Mouse (Mus musculus) liver, embryonic 11.5 days (tissue): ENCODE measurements around the gene Gm28043. TPM values are rescaled to one million over a fixed set of nuclear protein-coding genes. Genes with fewer than 3 reads are reported as not detected.
A peak's percentile ranks its signal among the peaks of the same experiment; 100 is the strongest.

Experiments
- ATAC-seq: fragments of 200-750 bp; cut with Nextera tagmentation; replicated peaks from 2 replicates; pipeline ENCODE4 v1.8.0; 2017; ENCODE audit warnings: moderate number of reproducible peaks, mild to moderate bottlenecking, moderate TSS enrichment, moderate library complexity; ENCODE audit not compliant: low FRiP score
- DNase-seq: peaks from one replicate; pipeline ENCODE4 v3.0.0-alpha.2; 2017; ENCODE audit warnings: low spot score
- H3K27ac ChIP-seq: fragments of 300-500 bp; sonication (generic); 2 replicates; pipeline ENCODE4 v1.5.1; 2014; ENCODE audit warnings: mild to moderate bottlenecking, low read depth, low read length, control low read depth
- H3K27me3 ChIP-seq: fragments of 300-500 bp; sonication (generic); replicated peaks from 2 replicates; pipeline ENCODE4 v1.6.1; 2014; ENCODE audit warnings: low read length, mixed read lengths; ENCODE audit not compliant: control insufficient read depth, insufficient read depth
- H3K36me3 ChIP-seq: fragments of 300-500 bp; sonication (generic); 2 replicates; pipeline ENCODE4 v1.6.1; 2014; ENCODE audit warnings: mild to moderate bottlenecking, low read length, moderate library complexity, mixed read lengths; ENCODE audit not compliant: control insufficient read depth, insufficient read depth
- H3K4me1 ChIP-seq: fragments of 300-500 bp; sonication (generic); replicated peaks from 2 replicates; pipeline ENCODE4 v1.6.1; 2014; ENCODE audit warnings: low read length, mixed read lengths; ENCODE audit not compliant: control insufficient read depth, insufficient read depth
- H3K4me2 ChIP-seq: fragments of 300-500 bp; sonication (generic); 2 replicates; pipeline ENCODE4 v1.6.1; 2014; ENCODE audit warnings: mild to moderate bottlenecking, control low read depth, moderate library complexity
- H3K4me3 ChIP-seq: fragments of 300-500 bp; sonication (generic); 2 replicates; pipeline ENCODE4 v1.5.1; 2014; ENCODE audit warnings: low read depth, low read length, control low read depth
- H3K9ac ChIP-seq: fragments of 300-500 bp; sonication (generic); 2 replicates; pipeline ENCODE4 v1.6.1; 2014; ENCODE audit warnings: low read depth, low read length, control low read depth
- H3K9me3 ChIP-seq: fragments of 300-500 bp; sonication (generic); 2 replicates; pipeline ENCODE4 v1.6.1; 2016; ENCODE audit warnings: low read length, inconsistent platforms, mixed read lengths; ENCODE audit not compliant: control insufficient read depth
- WGBS: fragments of 180-500 bp; shearing (Covaris S2); extraction: QIAGEN DNeasy Blood & Tissue Kit; methylation state at CpG from one replicate; pipeline ENCODE4 v1.1.7; 2014; 5-methylcytosine and 5-hydroxymethylcytosine counted together
- polyA plus RNA-seq: library from polyadenylated mRNA; unstranded; fragments of >200 nt; fragmentation: Nextera tagmentation; extraction: Ambion mirVana; gene quantifications from 2 replicates; pipeline ENCODE4 v1.2.1, GENCODE M21; 2014

The Gm28043 gene
- polyA plus RNA-seq, 1 experiment from 2014 or later: 2.6 TPM

GRCm38 (mm10) chr17:29679038-29679767 lies 64.5 kb downstream of the Gm28043 start:
- no peak overlapping the region for H3K4me2 ChIP-seq
- no peaks in the 10 kb centered on the region for H3K9me3 ChIP-seq
- 86% methylated on average over 6 of the region's 6 CpGs for WGBS
- H3K27ac ChIP-seq: no peak overlapping the region
- H3K4me1 ChIP-seq: peaks cover 10% of the 10 kb centered on the region
- no peak overlapping the region for H3K9ac ChIP-seq
- H3K27me3 ChIP-seq: no peaks in the 10 kb centered on the region
- H3K4me3 ChIP-seq: no peak overlapping the region
- no peak for DNase-seq
- peaks cover 46% of the 10 kb centered on the region for H3K36me3 ChIP-seq
- no peak for ATAC-seq

- Histone ChIP-seq H3K27ac (no peak overlapping the region), H3K36me3 (peaks cover 52% of the 10 kb centered on the region)
These were observed 65.5 kb downstream of the Gm28043 start for GRCm38 (mm10) chr17:29680174-29680573.

GRCm38 (mm10) chr17:29680921-29681320 lies 66.2 kb downstream of the Gm28043 start:
- H3K9ac ChIP-seq: no peak overlapping the region
- no peaks in the 10 kb centered on the region for H3K27me3 ChIP-seq
- peaks cover 57% of the 10 kb centered on the region for H3K36me3 ChIP-seq
- H3K27ac ChIP-seq: no peak overlapping the region
- H3K4me3 ChIP-seq: no peak overlapping the region
- H3K4me2 ChIP-seq: no peak overlapping the region
- ATAC-seq (no peak), DNase-seq (no peak)
- WGBS: 77% methylated on average over 2 of the region's 2 CpGs
- H3K9me3 ChIP-seq: no peaks in the 10 kb centered on the region
- peaks cover 25% of the 10 kb centered on the region for H3K4me1 ChIP-seq

More at GRCm38 (mm10) chr17:29680174-29680573, 65.5 kb downstream of the Gm28043 start:
- no peaks in the 10 kb centered on the region for H3K27me3 ChIP-seq
- peaks cover 17% of the 10 kb centered on the region for H3K4me1 ChIP-seq
- H3K4me3 ChIP-seq: no peak overlapping the region
- no peaks in the 10 kb centered on the region for H3K9me3 ChIP-seq
- no peak overlapping the region for H3K4me2 ChIP-seq
- ATAC-seq (no peak), DNase-seq (no peak)
- H3K9ac ChIP-seq: no peak overlapping the region
- 87% methylated on average over 2 of the region's 2 CpGs for WGBS

- DNase-seq (no peak), ATAC-seq (no peak)
- no peak overlapping the region for H3K27ac ChIP-seq
- no peaks in the 10 kb centered on the region for H3K27me3 ChIP-seq
- no peak overlapping the region for H3K9ac ChIP-seq
- no peak overlapping the region for H3K4me3 ChIP-seq
- 94% methylated on average over 9 of the region's 9 CpGs for WGBS
- no peak overlapping the region for H3K4me2 ChIP-seq
- peaks cover 56% of the 10 kb centered on the region for H3K36me3 ChIP-seq
- no peaks in the 10 kb centered on the region for H3K9me3 ChIP-seq
- peaks cover 32% of the 10 kb centered on the region for H3K4me1 ChIP-seq
These were observed 67.0 kb downstream of the Gm28043 start for GRCm38 (mm10) chr17:29681669-29682068.

- no peaks in the 10 kb centered on the region for H3K27me3 ChIP-seq
- no peak overlapping the region for H3K4me3 ChIP-seq
- peaks cover 35% of the 10 kb centered on the region for H3K4me1 ChIP-seq
- H3K9me3 ChIP-seq: no peaks in the 10 kb centered on the region
- no peak overlapping the region for H3K9ac ChIP-seq
- DNase-seq (no peak), ATAC-seq (no peak)
- peaks cover 50% of the 10 kb centered on the region for H3K36me3 ChIP-seq
- no peak overlapping the region for H3K4me2 ChIP-seq
- WGBS: 88% methylated on average over 7 of the region's 7 CpGs
- no peak overlapping the region for H3K27ac ChIP-seq
These were observed 67.6 kb downstream of the Gm28043 start for GRCm38 (mm10) chr17:29682261-29682660.

GRCm38 (mm10) chr17:29683127-29683526 lies 68.5 kb downstream of the Gm28043 start:
- H3K36me3 ChIP-seq: peaks cover 45% of the 10 kb centered on the region
- H3K4me1 ChIP-seq: peaks cover 43% of the 10 kb centered on the region
- no peak for ATAC-seq
- no peak overlapping the region for H3K9ac ChIP-seq
- H3K4me3 ChIP-seq: no peak overlapping the region
- no peaks in the 10 kb centered on the region for H3K9me3 ChIP-seq
- no peaks in the 10 kb centered on the region for H3K27me3 ChIP-seq
- no peak for DNase-seq
- no peak overlapping the region for H3K27ac ChIP-seq
- 87% methylated on average over 2 of the region's 2 CpGs for WGBS
- H3K4me2 ChIP-seq: no peak overlapping the region

- H3K4me3 ChIP-seq: no peak overlapping the region
- H3K4me2 ChIP-seq: no peak overlapping the region
- no peak overlapping the region for H3K9ac ChIP-seq
- no peaks in the 10 kb centered on the region for H3K27me3 ChIP-seq
- 55% methylated on average over 4 of the region's 4 CpGs for WGBS
- H3K4me1 ChIP-seq: peaks cover 45% of the 10 kb centered on the region
- peaks cover 46% of the 10 kb centered on the region for H3K36me3 ChIP-seq
- ATAC-seq (peak; percentile 65), DNase-seq (no peak)
- H3K9me3 ChIP-seq: no peaks in the 10 kb centered on the region
- peak overlapping the region; percentile 53; the same call in 1 of the 2 replicates for H3K27ac ChIP-seq
These were observed 69.6 kb downstream of the Gm28043 start for GRCm38 (mm10) chr17:29684275-29684674.

GRCm38 (mm10) chr17:29686771-29687170 lies 72.1 kb downstream of the Gm28043 start:
- Histone ChIP-seq H3K4me3 (no peak overlapping the region), H3K9ac (peak overlapping the region; percentile 38; the same call in 1 of the 2 replicates), H3K27me3 (no peaks in the 10 kb centered on the region), H3K36me3 (peaks cover 48% of the 10 kb centered on the region), H3K4me2 (peak overlapping the region; percentile 35), H3K9me3 (no peaks in the 10 kb centered on the region), H3K4me1 (peaks cover 45% of the 10 kb centered on the region), H3K27ac (peak overlapping the region; percentile 93)
- peak; percentile 87 for ATAC-seq
- 66% methylated on average over 5 of the region's 5 CpGs for WGBS
- no peak for DNase-seq

- Histone ChIP-seq H3K4me3 (no peak overlapping the region), H3K4me1 (peaks cover 45% of the 10 kb centered on the region), H3K9ac (no peak overlapping the region), H3K9me3 (no peaks in the 10 kb centered on the region), H3K36me3 (peaks cover 48% of the 10 kb centered on the region), H3K27ac (0 out of 2 replicates have a peak overlapping the region, but pooled peaks have one; percentile 32), H3K4me2 (no peak overlapping the region), H3K27me3 (no peaks in the 10 kb centered on the region)
- no peak for DNase-seq
- WGBS: 86% methylated on average over 6 of the region's 6 CpGs
- ATAC-seq: no peak
These were observed 72.7 kb downstream of the Gm28043 start for GRCm38 (mm10) chr17:29687373-29687772.
